Mouse (Mus musculus): ENCODE data around the gene Irak2.

DNA sequence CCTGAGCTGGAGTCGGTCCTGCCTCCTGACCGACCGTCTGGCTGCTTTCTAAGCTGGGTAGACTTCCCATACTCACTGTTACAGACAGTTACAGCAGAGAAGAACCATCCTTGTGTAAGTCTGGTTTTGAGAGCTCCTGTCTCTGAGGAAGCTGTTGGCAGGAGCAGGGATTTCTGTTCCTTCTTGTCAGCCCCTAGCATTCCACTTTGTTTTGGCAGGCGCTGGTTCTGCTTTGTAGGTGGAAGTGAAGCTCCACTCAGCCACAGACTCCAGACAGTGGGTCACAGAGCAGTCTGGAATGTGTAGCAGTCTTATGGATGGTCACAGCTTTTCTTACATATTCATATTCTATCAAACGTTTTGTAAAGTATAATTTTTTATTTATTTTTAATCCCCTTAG, 7.9 kb upstream of the Irak2 start:
- TF ChIP-seq CTCF (conservative IDR thresholded peaks at IDR 0.05 in 1 of 2, IDR thresholded peaks at IDR 0.05 in 1 of 2; ENCODE audit: low read depth in 2 of 2, low read length in 2 of 2) (no peak), USF1 (IDR thresholded peaks at IDR 0.05; ENCODE audit: low read depth, low read length) (no peak), POLR2A (IDR thresholded peaks at IDR 0.05; ENCODE audit: low read depth, low read length) (no peak)
